Mouse (Mus musculus): ENCODE measurements around the gene Vmn1r224. TPM values are rescaled to one million over a fixed set of nuclear protein-coding genes. Genes with fewer than 3 reads are reported as not detected.

The Vmn1r224 gene
- not detected for total RNA-seq (2021)
- long read RNA-seq, experiment 1: 0 reads
- long read RNA-seq, experiment 2: 0 reads

DNA sequence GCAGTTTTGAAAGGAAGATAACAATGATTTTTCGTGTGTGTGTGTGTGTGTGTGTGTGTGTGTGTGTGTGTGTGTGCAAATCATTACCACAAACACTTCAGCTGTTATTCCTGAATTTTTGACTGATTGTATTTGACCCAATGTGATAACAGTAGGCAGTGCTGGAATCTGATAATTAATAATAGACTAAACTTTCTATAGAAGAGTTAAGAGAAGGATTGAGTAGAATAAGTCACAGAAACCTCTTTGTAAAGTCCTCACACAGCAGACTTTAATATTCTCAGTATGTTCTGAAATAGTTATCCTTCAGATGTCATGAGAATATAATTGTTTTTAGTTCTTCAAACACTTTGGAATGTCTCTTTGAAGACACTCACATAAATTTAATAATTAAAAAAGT, at the start of gene Vmn1r224:
Gene Vmn1r224 (plus strand): TSS at position 301 of the 400 bp plus-strand sequence.
- DNase-seq: no peak

DNA sequence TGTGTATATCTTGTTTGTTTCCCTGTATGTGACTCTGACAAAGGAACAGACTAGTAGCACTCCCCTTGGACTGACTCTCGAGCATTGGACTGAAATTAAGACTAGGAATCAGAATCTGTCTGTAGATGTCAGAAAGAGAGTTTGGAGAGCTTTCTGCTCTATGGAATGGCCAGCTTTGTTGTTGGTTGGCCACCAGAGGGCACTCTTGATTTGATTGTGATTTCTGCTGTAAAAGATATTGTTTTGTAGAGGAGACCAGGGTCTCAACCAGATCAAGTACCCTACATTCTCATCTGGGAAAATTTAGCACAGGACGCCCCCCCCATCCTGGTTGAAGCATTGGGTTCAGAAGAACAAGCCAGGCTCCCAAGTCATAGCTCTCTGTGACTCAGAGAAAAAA, 14.8 kb upstream of the Vmn1r224 start:
- DNase-seq: no peak

DNA sequence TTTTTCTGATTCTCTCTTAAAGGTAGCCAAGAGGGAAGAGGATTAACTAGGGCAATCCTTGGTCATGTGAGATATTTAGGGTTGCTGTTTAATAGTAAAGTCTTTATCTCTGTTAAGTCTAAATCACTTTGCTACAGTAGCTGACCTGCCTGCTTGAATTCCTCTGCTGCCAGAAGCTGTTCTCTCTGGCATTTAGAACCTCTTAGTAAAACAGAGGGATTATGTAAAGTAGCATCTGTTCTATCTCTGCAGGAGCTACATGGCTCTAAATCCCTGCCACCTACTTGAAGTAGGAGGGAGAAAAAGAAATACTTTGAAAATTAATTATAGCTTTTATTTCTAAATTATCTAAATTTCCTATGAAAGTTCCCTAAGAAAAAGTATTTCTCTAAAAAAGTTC, 25.3 kb downstream of the Vmn1r224 start:
- no peak for DNase-seq

DNA sequence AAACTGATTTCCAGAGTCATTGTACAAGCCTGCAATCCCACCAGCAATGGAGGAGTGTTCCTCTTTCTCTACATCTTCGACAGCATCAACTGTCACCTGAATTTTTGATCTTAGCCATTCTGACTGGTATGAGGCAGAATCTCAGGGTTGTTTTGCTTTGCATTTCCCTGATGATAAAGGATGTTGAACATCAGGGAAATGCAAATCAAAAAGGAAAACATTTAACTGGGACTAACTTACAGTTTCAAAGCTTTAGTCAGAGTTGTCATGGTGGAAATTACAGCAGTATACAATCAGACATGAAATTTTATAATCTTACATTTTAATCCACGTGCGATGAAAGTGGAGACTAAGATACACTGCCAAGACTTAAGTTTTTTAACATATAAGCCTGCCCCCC, 59.4 kb downstream of the Vmn1r224 start:
- DNase-seq: no peak

Other genes starting within 250 kb of the Vmn1r224 start
- not detected for gene Fpr-rs6, start 231.0 kb upstream of the Vmn1r224 start, total RNA-seq (2021)
- not detected for gene Vmn2r105, start 179.1 kb upstream of the Vmn1r224 start, total RNA-seq (2021)
- gene Vmn2r106, start 128.6 kb upstream of the Vmn1r224 start, total RNA-seq (2021): not detected
- gene Vmn2r107, start 68.9 kb upstream of the Vmn1r224 start, total RNA-seq (2021): not detected
- not detected for gene Vmn2r108, start 67.2 kb downstream of the Vmn1r224 start, total RNA-seq (2021)
- not detected for gene Vmn1r225, start 84.0 kb downstream of the Vmn1r224 start, total RNA-seq (2021)
- not detected for gene Vmn2r109, start 150.6 kb downstream of the Vmn1r224 start, total RNA-seq (2021)
- not detected for gene Vmn2r110, start 182.3 kb downstream of the Vmn1r224 start, total RNA-seq (2021)
- not detected for gene Fpr-rs3, start 210.7 kb downstream of the Vmn1r224 start, total RNA-seq (2021)

All from heart, adult 18-20 months (tissue).